Mouse (Mus musculus): ENCODE results near the gene Dll1. TPM values are rescaled to one million over a fixed set of nuclear protein-coding genes. Genes with fewer than 3 reads are reported as not detected.
A peak's percentile ranks its signal among the peaks of the same experiment; 100 is the strongest.

Gene Dll1
- 1 to 10 TPM; 3.0 to 4.1 TPM for total RNA-seq (2021)
- long read RNA-seq, experiment 1, transcript Dll1-201 (11 exons, 3,581 nt), result major isoform, 7 of 9 reads
- long read RNA-seq, experiment 1, partial matches to known transcripts, result 2 of 9 reads
- long read RNA-seq, experiment 1, other reads (novel, unspliced or antisense), result 0 of 9 reads
- long read RNA-seq, experiment 2, partial matches to known transcripts, result 0 of 5 reads
- long read RNA-seq, experiment 2, other reads (novel, unspliced or antisense), result 1 of 5 reads

DNA sequence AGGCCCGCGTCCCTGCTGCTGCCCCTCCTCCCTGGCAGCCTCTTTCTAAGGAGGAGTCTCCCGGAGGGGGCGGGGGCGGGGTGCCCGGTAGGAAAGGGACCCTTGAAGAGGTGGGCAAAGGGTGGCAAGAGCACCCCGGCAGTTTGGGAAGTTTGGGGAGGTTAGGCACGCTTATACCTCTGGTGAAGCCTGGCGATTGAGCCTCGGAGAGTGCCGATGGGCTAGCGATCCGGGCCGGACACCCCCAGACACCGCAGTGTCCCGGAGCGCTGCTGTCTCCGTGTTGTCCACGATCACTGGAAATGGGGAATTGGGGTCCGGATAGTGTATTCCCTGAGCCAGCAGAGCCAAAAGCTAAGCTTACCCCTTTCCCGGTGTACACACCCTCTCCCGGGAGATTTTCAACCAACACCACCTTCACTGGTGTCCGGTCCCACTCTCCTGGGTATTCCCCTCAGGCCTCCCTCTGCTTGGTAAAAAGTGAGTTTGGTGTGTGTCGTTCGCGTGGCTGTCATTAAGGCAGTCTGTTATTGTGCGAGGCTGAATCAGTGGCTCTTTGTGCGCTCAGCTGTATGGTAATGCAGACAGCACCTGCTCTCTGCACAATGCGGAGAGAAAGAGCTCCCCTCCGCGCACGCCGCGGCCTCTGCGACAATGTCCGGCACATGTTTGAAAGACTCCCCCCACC lies at the start of gene Dll1:
TSS of gene Dll1 (minus strand) at position 379 of the 688 bp plus-strand sequence.
- peak within 1 kb of the TSS; percentile 85 for H3K4me3 ChIP-seq
- intact Hi-C loops (cut with DNase I), result loop anchor here (5.0 kb wide), 1 partner anchor 89 kb away; no protein-coding TSS in a partner anchor
- DNase-seq, result no peak
- peak within 1 kb of the TSS; percentile 88 for H3K27ac ChIP-seq
- TF ChIP-seq CTCF (IDR thresholded peaks at IDR 0.05), result no peak

DNA sequence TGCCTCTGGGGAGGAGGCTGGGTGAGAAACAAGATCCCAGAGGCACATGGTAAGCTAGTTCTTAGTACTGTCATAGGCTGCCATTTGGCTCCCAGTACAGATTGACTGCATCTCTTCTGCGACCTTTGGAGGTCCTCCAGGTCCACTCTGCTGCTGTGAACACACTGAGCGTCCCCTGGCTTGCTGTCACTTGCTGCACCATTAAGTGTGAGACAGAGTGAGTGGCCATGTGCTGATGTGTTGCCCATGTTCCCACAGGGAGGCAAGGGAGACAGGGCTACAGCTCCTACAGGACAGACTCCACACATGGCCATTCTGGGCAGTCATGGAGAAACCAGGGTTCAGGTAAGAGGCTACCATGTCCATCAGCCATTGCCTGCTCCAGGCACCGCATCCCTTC lies 49.3 kb upstream of the Dll1 start:
- no peak overlapping the region for H3K4me3 ChIP-seq
- DNase-seq, result peak; percentile 74
- intact Hi-C loops (cut with DNase I), result no loop called here
- peak overlapping the region; percentile 66; the same call in 1 of the 2 replicates for H3K27ac ChIP-seq
- TF ChIP-seq CTCF (IDR thresholded peaks at IDR 0.05), result no peak

DNA sequence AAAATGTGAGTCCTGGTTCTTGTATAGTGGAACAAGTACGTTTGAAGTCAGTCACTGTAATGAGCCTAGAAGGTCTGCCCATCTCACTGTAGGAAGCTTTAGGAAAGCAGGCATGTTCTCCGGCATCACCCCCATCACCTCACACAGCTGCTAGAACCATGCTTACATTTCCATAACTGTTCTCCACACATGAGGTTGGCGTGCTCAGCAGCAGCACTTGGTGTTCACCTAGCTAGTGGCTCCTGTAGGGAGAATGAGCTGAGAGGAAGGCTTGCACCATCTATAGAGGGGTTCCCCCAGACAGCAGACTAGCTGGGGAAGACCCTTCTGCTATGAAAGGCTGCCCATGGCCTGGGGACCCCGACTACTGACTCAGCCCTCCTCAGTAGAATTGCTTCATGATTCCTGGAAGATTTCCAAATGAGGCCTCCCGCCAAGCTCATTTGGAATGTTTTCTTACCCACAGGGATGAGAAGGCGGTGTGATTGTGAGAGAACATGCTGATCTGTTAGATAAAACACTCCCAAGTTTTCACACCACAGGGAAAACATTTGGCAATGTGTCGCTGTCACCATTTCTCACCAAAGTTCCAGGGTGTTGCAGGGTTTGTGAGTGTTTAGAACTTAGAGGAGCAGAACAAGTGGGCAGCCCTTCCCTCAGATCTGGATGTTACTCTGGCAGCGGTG lies 46.6 kb upstream of the Dll1 start:
- no peak overlapping the region for H3K4me3 ChIP-seq
- no peak for TF ChIP-seq CTCF (IDR thresholded peaks at IDR 0.05)
- DNase-seq, result peak; percentile 43
- H3K27ac ChIP-seq, result no peak overlapping the region
- intact Hi-C loops (cut with DNase I), result no loop called here

GRCm38 (mm10) chr17:15422666-15423065 lies 46.0 kb upstream of the Dll1 start:
- no peak for TF ChIP-seq CTCF (IDR thresholded peaks at IDR 0.05)
- intact Hi-C loops (cut with DNase I), result no loop called here
- Histone ChIP-seq H3K27ac (no peak overlapping the region), H3K4me3 (no peak overlapping the region)
- no peak for DNase-seq

DNA sequence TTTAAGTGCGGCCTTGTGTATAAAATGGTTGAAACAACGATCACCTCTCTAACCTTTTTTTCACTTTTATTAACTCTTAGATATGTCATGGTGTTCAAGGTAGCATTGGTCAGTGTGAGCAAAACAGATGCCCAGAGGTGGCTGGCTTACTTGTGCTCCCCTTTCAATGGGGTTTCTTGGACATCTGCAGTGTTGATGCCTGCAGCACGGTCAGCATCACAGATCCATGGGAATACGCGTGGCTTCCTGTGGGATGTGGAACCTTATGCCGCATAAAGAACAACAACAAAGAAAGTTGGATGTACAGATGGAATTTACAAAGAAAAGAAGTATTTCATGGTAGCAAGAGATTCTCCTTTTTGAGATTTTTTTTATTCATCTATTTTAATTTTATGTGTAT lies 44.8 kb upstream of the Dll1 start:
- Histone ChIP-seq H3K27ac (no peak overlapping the region), H3K4me3 (no peak overlapping the region)
- DNase-seq, result no peak
- TF ChIP-seq CTCF (IDR thresholded peaks at IDR 0.05), result no peak
- intact Hi-C loops (cut with DNase I), result no loop called here

- TF ChIP-seq CTCF (IDR thresholded peaks at IDR 0.05), result no peak
- Histone ChIP-seq H3K4me3 (no peak overlapping the region), H3K27ac (peak overlapping the region; percentile 72)
- no peak for DNase-seq
- intact Hi-C loops (cut with DNase I), result no loop called here
Observed at GRCm38 (mm10) chr17:15420021-15420603, 43.4 kb upstream of the Dll1 start.

DNA sequence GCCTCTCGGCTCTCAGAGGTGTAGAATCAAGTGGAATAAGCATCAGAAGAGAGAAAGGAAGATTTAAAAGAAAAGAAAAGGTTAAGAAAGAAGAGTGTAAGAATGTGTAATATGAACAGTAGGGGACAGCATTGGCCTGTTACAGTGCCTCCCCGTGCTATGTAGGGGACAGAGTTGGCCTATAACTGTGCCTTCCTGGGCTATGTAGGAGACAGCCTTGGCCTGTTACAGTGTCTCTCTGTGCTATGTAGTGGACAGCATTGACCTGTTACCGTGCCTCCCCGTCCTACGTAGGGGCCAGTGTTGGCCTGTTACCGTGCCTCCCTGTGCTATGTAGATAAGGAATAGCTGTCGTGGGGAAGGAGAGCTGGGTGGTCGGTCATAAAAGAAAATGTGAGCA lies 42.9 kb upstream of the Dll1 start:
- peak; percentile 69 for TF ChIP-seq CTCF (IDR thresholded peaks at IDR 0.05)
- peak overlapping the region; percentile 72 for H3K27ac ChIP-seq
- no peak overlapping the region for H3K4me3 ChIP-seq
- intact Hi-C loops (cut with DNase I), result loop anchor here (1.0 kb wide), 1 partner anchor 49 kb away; no protein-coding TSS in a partner anchor
- peak; percentile 36 for DNase-seq

- Histone ChIP-seq H3K27ac (no peak overlapping the region), H3K4me3 (no peak overlapping the region)
- DNase-seq, result no peak
- TF ChIP-seq CTCF (IDR thresholded peaks at IDR 0.05), result no peak
- intact Hi-C loops (cut with DNase I), result no loop called here
Observed at GRCm38 (mm10) chr17:15416596-15417215, 40.0 kb upstream of the Dll1 start.

- DNase-seq, result no peak
- Histone ChIP-seq H3K4me3 (no peak overlapping the region), H3K27ac (no peak overlapping the region)
- no peak for TF ChIP-seq CTCF (IDR thresholded peaks at IDR 0.05)
- intact Hi-C loops (cut with DNase I), result no loop called here
Observed at GRCm38 (mm10) chr17:15410861-15411260, 34.2 kb upstream of the Dll1 start.

DNA sequence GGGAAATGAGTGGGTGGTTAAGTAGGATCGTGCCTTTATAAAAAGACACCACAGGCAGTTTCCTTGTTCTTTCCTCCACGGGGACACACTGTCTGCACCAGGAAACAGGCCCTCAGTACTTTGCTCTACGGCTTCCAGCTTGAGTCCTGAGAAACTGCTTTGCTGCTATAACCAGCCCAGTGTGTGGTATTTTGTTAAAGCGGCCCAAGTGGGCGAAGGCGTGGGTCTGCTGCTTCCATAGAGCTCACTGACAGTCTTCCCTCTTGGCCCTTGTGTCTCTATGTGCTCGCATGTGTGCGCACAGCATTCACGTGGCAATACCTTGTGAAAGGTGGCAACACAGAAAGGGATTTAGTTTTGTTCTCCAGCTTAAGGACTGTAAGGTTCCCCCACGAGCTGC lies 32.6 kb upstream of the Dll1 start:
- no peak for DNase-seq
- no peak overlapping the region for H3K27ac ChIP-seq
- H3K4me3 ChIP-seq, result no peak overlapping the region
- intact Hi-C loops (cut with DNase I), result no loop called here
- TF ChIP-seq CTCF (IDR thresholded peaks at IDR 0.05), result no peak

DNA sequence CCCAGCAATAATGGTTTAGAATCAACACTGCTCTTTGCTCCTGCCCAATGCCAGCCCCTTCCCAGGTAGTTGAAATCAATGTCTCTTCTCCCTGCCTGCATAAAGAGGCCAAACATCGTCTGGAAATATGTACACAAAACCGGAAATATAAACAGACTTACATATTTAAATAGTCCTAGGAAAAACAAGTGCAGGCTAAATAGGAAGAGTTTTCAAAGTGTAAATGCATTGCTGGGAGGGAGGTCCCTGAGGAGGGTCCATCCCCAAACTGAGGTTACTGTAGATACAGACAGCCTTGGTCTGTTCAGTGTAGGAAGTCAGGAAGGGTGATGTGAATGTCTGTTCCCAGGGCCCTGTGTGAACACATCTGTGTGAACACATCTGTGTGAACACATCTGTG lies 29.9 kb upstream of the Dll1 start:
- Histone ChIP-seq H3K4me3 (no peak overlapping the region), H3K27ac (no peak overlapping the region)
- DNase-seq, result no peak
- intact Hi-C loops (cut with DNase I), result no loop called here
- TF ChIP-seq CTCF (IDR thresholded peaks at IDR 0.05), result no peak

- Histone ChIP-seq H3K4me3 (no peak overlapping the region), H3K27ac (no peak overlapping the region)
- DNase-seq, result no peak
- no peak for TF ChIP-seq CTCF (IDR thresholded peaks at IDR 0.05)
- intact Hi-C loops (cut with DNase I), result no loop called here
Observed at GRCm38 (mm10) chr17:15401716-15402115, 25.0 kb upstream of the Dll1 start.
